Mouse (Mus musculus): Measurements from ENCODE around the gene Igtp. TPM values are rescaled to one million over a fixed set of nuclear protein-coding genes. Genes with fewer than 3 reads are reported as not detected.

Igtp gene
- 1.1 and 2.1 TPM in 2 replicates for polyA plus RNA-seq (2012)

DNA sequence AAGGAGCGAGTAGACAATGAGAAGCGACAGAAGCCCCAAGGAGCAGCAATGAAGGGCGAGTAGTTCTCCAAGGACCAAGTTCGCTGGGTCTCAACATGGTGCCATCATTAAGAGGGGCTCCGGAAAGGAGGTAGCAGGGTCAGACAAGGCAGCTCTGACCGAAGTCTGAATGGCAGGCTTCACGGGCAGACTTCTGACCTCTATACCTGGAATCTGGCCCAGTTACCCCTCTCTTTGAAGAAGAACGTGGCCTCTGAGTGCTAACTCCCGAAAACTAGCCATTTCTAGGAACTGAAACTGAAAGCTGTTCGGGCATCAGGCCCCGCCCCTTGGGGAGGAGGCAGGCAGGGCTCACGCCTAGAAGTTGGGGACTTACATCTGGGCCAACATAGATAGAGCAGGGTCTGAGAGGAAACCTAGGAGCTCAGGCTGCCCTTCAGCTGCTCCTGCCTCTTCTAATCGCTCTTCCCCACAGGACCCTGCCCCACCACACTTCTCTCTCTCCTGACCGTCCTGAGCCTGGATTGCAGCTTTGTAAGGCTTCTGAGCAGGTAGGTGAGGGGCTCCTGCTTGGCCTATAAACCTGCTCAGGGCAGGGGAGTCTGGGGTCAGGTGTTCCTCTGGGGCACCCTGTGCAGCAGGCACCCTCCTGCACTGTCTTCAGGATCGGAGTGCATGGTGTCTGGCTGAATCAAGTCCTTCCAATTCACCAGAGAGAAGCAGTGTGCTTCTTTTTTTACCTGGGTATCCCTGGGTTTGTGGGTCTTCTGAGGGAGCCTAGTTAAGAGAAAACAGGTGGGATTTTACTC is at the start of gene Igtp, which contains the start of gene Irgm2:
Igtp (plus strand) TSS at position 328 of the 809 bp plus-strand sequence.
Irgm2 (plus strand) TSS at position 390 of the 809 bp plus-strand sequence.

DNA sequence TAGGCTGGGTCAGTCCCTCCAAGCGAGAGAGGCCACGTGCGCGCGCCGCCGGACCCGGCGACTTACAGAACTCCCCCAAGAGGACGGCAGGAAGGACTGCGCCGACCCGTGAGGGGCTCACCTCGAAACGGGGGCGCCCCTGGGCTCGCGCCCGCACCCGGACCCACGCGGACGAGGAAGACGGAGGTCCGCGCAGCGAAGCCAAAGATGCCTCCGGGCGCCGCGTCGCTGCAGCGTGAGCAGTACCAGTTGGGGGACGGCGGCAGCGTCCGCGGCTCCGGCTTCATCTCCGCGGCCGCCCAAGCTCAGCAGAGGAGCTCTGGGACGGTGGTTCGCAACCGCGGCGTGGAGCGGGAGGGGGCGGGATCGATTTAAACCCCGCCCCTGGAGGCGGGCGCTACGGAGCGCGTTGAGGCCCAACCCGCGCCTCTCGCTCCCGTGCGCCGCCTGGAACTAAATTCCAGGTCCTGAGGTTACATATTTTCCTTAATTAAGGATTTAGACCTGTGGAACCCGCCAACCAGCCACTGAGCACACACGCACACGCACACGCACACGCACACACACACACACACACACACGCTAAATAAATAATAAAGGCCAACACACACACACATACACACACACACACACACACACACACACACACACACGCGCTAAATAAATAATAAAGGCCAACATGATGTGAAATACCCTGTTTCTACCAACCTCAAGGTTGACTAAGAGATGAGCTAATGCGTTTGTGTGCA is 31.0 kb upstream of the Igtp start, which contains the start of gene Gemin5:
Gemin5 (minus strand) TSS at position 373 of the 749 bp plus-strand sequence.

DNA sequence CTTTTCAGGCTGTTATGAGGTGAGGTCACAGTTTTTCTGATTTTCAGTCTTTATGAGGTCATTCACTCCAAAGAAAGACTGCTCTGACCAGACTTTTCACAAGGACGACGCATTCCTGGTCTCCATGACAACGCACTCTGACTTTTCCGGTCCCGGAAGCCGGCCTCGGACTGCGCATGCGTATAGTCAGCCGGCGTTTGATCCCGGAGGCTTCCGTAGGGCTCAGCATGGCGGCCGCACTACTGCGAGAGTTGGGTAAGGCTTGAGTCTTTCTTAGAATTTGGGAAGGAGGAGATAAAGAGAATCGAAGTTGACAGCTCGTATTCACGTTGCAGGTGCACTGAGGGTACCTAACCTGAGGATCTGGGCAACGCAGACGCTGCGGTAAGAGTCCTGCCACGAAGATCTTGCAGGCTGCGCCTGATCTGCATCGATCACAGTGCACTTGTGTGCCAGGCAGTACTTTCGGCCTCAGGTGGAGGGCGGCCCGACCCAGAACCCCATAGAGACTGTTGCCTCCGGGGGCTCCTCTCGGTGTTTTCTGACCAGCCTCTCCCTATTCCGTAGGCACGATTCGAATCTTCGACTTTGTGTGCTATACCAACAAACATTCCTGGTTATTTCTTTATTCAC is 27.8 kb upstream of the Igtp start, which contains the start of gene Mrpl22:
Mrpl22 (plus strand) TSS at position 203 of the 633 bp plus-strand sequence.

Other genes starting within 250 kb of the Igtp start
- gene Larp1, start 190.5 kb upstream of the Igtp start, polyA plus RNA-seq (2012) = 109 and 122 TPM in 2 replicates
- not detected in 2 replicates for gene Gm12248, start 106.4 kb upstream of the Igtp start, polyA plus RNA-seq (2012)
- gene Cnot8, start 95.4 kb upstream of the Igtp start, polyA plus RNA-seq (2012) = 5.4 and 6.3 TPM in 2 replicates
- 9.0 and 9.5 TPM in 2 replicates for gene Gemin5, start 31.0 kb upstream of the Igtp start, polyA plus RNA-seq (2012)
- 16.1 and 17.4 TPM in 2 replicates for gene Mrpl22, start 27.9 kb upstream of the Igtp start, polyA plus RNA-seq (2012)
- gene Irgm2, start 62 bp downstream of the Igtp start, polyA plus RNA-seq (2012) = 0.13 and 0.37 TPM in 2 replicates
- 1.3 and 1.8 TPM in 2 replicates for gene 4930438A08Rik, start 75.2 kb downstream of the Igtp start, polyA plus RNA-seq (2012)
- gene Zfp692, start 107.5 kb downstream of the Igtp start, polyA plus RNA-seq (2012) = 21.9 and 27.0 TPM in 2 replicates
- 7.8 and 11.3 TPM in 2 replicates for gene Zfp672, start 130.8 kb downstream of the Igtp start, polyA plus RNA-seq (2012)
- gene Sh3bp5l, start 131.2 kb downstream of the Igtp start, polyA plus RNA-seq (2012) = 18.6 and 19.5 TPM in 2 replicates
- not detected in 2 replicates for gene Lypd8, start 179.5 kb downstream of the Igtp start, polyA plus RNA-seq (2012)
- gene 1810065E05Rik, start 221.6 kb downstream of the Igtp start, polyA plus RNA-seq (2012) = not detected in 2 replicates
- gene Gm12253, start 233.0 kb downstream of the Igtp start, polyA plus RNA-seq (2012) = not detected in 2 replicates

Data from megakaryocyte-erythroid progenitor cell, adult 5 weeks (primary cell).